Mouse (Mus musculus) brain, embryonic 14.5 days (tissue): ENCODE measurements around the gene Gnb3. TPM values are rescaled to one million over a fixed set of nuclear protein-coding genes. Genes with fewer than 3 reads are reported as not detected.
"Not testable (repeated sequence)": the region's sequence is repeated elsewhere in the genome, so short reads cannot be mapped to it uniquely, and the experiment has no call there.

ENCODE experiments used
- DNase-seq: peaks from one replicate; pipeline ENCODE4 v3.0.0-alpha.2; 2011; ENCODE audit warnings: low read depth
- CTCF ChIP-seq: fragments of 200-500 bp; IDR thresholded peaks from 2 replicates; pipeline ENCODE4 v1.5.1; 2012; ENCODE audit warnings: inconsistent platforms, mild to moderate bottlenecking, moderate library complexity, borderline replicate concordance; ENCODE audit not compliant: insufficient read depth, insufficient read length; ENCODE audit errors: extremely low read depth
- POLR2A ChIP-seq: fragments of 200-500 bp; IDR thresholded peaks from 2 replicates; pipeline ENCODE4 v1.6.1; 2012; ENCODE audit warnings: mild to moderate bottlenecking, inconsistent platforms, borderline replicate concordance; ENCODE audit not compliant: poor library complexity, insufficient read depth, insufficient read length, severe bottlenecking; ENCODE audit errors: extremely low read depth
- polyA plus RNA-seq: library from polyadenylated mRNA; depleted of rRNA; stranded (reverse); fragments of >200 nt; gene quantifications from 2 replicates; pipeline ENCODE4 v1.2.3, GENCODE M21; 2012; rRNA removed

Gnb3 gene
- polyA plus RNA-seq, 1 experiment = 1.9 TPM

GRCm38 (mm10) chr6:124805341-124806321 lies 34.4 kb downstream of the Gnb3 start:
- TF ChIP-seq POLR2A (no peak), CTCF (peak; percentile 33; the same call in 1 of the 2 replicates)
- peak; percentile 96 for DNase-seq

GRCm38 (mm10) chr6:124804341-124804740 lies 35.7 kb downstream of the Gnb3 start:
- TF ChIP-seq POLR2A = no peak
- no peak for TF ChIP-seq CTCF
- no peak for DNase-seq

GRCm38 (mm10) chr6:124803691-124804090 lies 36.4 kb downstream of the Gnb3 start:
- not testable (repeated sequence) for DNase-seq

- no peak for DNase-seq
- TF ChIP-seq CTCF = no peak
- no peak for TF ChIP-seq POLR2A
Measured at GRCm38 (mm10) chr6:124803061-124803460, 37.0 kb downstream of the Gnb3 start.

GRCm38 (mm10) chr6:124802400-124802799 lies 37.7 kb downstream of the Gnb3 start:
- not testable (repeated sequence) for DNase-seq

GRCm38 (mm10) chr6:124796200-124796599 lies 43.9 kb downstream of the Gnb3 start:
- no peak for DNase-seq
- no peak for TF ChIP-seq CTCF
- TF ChIP-seq POLR2A = no peak

GRCm38 (mm10) chr6:124795781-124796180 lies 44.3 kb downstream of the Gnb3 start:
- TF ChIP-seq CTCF (no peak), POLR2A (no peak)
- DNase-seq = no peak

GRCm38 (mm10) chr6:124791911-124792310 lies 48.2 kb downstream of the Gnb3 start:
- no peak for DNase-seq
- TF ChIP-seq CTCF = no peak
- TF ChIP-seq POLR2A = no peak

- no peak for TF ChIP-seq CTCF
- TF ChIP-seq POLR2A = no peak
- no peak for DNase-seq
Measured at GRCm38 (mm10) chr6:124790121-124790520, 50.0 kb downstream of the Gnb3 start.

GRCm38 (mm10) chr6:124789519-124789918 lies 50.6 kb downstream of the Gnb3 start:
- no peak for TF ChIP-seq POLR2A
- TF ChIP-seq CTCF = no peak
- no peak for DNase-seq

GRCm38 (mm10) chr6:124787722-124788121 lies 52.4 kb downstream of the Gnb3 start:
- no peak for DNase-seq
- TF ChIP-seq POLR2A (no peak), CTCF (no peak)

GRCm38 (mm10) chr6:124786756-124787420 lies 53.2 kb downstream of the Gnb3 start:
- no peak for DNase-seq
- TF ChIP-seq CTCF (no peak), POLR2A (no peak)

Other genes starting within 250 kb of the Gnb3 start
- 0.31 and 0.32 TPM in 2 replicates for gene C1s2, start 204.2 kb downstream of the Gnb3 start, polyA plus RNA-seq
- 54.8 and 58.7 TPM in 2 replicates for gene Lpcat3, start 177.2 kb downstream of the Gnb3 start, polyA plus RNA-seq
- gene Emg1, start 128.1 kb downstream of the Gnb3 start, polyA plus RNA-seq = 95.2 and 132 TPM in 2 replicates
- 168 and 174 TPM in 2 replicates for gene Phb2, start 127.9 kb downstream of the Gnb3 start, polyA plus RNA-seq
- 2.6 and 2.9 TPM in 2 replicates for gene Ptpn6, start 101.6 kb downstream of the Gnb3 start, polyA plus RNA-seq
- gene Grcc10, start 98.9 kb downstream of the Gnb3 start, polyA plus RNA-seq = 429 and 583 TPM in 2 replicates
- not detected in 2 replicates for gene Gm45234, start 84.3 kb downstream of the Gnb3 start, polyA plus RNA-seq
- gene Atn1, start 83.8 kb downstream of the Gnb3 start, polyA plus RNA-seq = 62.8 and 136 TPM in 2 replicates
- 48.6 and 69.6 TPM in 2 replicates for gene Eno2, start 70.6 kb downstream of the Gnb3 start, polyA plus RNA-seq
- gene Lrrc23, start 60.5 kb downstream of the Gnb3 start, polyA plus RNA-seq = 5.6 and 8.7 TPM in 2 replicates
- 5.3 and 5.7 TPM in 2 replicates for gene Spsb2, start 31.6 kb downstream of the Gnb3 start, polyA plus RNA-seq
- gene Tpi1, start 26.0 kb downstream of the Gnb3 start, polyA plus RNA-seq = 318 and 333 TPM in 2 replicates
- 157 and 162 TPM in 2 replicates for gene Usp5, start 10.8 kb downstream of the Gnb3 start, polyA plus RNA-seq
- gene Cdca3, start 10.7 kb downstream of the Gnb3 start, polyA plus RNA-seq = 49.5 and 122 TPM in 2 replicates
- 123 and 173 TPM in 2 replicates for gene P3h3, start 17.5 kb upstream of the Gnb3 start, polyA plus RNA-seq
- 107 and 117 TPM in 2 replicates for gene Gpr162, start 23.7 kb upstream of the Gnb3 start, polyA plus RNA-seq
- gene Cd4, start 47.9 kb upstream of the Gnb3 start, polyA plus RNA-seq = 0.09 and 0.14 TPM in 2 replicates
- 3.8 and 4.5 TPM in 2 replicates for gene Lag3, start 71.4 kb upstream of the Gnb3 start, polyA plus RNA-seq
- gene Ptms, start 79.8 kb upstream of the Gnb3 start, polyA plus RNA-seq = 2,630 and 3,258 TPM in 2 replicates
- 551 and 626 TPM in 2 replicates for gene Mlf2, start 91.1 kb upstream of the Gnb3 start, polyA plus RNA-seq
- gene Cops7a, start 125.3 kb upstream of the Gnb3 start, polyA plus RNA-seq = 130 and 170 TPM in 2 replicates
- gene Pianp, start 156.4 kb upstream of the Gnb3 start, polyA plus RNA-seq = 49.8 and 68.1 TPM in 2 replicates
- 107 and 118 TPM in 2 replicates for gene Zfp384, start 168.9 kb upstream of the Gnb3 start, polyA plus RNA-seq
- 127 and 169 TPM in 2 replicates for gene Ing4, start 199.5 kb upstream of the Gnb3 start, polyA plus RNA-seq
- 29.5 and 32.6 TPM in 2 replicates for gene Acrbp, start 209.4 kb upstream of the Gnb3 start, polyA plus RNA-seq
- 1.0 and 1.2 TPM in 2 replicates for gene Lpar5, start 227.6 kb upstream of the Gnb3 start, polyA plus RNA-seq